Mouse (Mus musculus) lung, postnatal 25 days (tissue): Measurements from ENCODE around the gene Sidt1.
A peak's percentile ranks its signal among the peaks of the same experiment; 100 is the strongest.

Experiments used
- DNase-seq: peaks from one replicate; pipeline ENCODE4 v3.0.0; 2022; ENCODE audit warnings: low spot score

Sidt1 gene

DNA sequence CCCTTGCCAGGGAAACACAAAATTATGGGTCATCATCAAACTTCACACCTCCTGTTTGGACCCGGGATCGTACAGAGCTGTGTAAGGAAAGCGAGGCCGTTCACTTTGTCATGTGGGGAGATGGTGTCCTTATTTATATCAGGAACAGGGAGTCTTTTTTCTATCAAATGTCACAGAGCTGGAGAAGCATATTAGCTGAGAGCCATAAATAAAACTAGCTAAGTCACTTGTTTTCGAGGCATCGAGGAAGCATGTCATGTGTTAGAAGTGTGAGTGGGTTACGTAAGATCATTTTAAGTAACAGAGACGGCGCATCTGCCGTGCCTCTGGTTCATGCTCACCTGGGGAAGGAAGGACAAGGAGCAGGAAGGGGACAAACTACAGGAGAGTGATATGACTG is 83.0 kb downstream of the Sidt1 start:
- DNase-seq: no peak

DNA sequence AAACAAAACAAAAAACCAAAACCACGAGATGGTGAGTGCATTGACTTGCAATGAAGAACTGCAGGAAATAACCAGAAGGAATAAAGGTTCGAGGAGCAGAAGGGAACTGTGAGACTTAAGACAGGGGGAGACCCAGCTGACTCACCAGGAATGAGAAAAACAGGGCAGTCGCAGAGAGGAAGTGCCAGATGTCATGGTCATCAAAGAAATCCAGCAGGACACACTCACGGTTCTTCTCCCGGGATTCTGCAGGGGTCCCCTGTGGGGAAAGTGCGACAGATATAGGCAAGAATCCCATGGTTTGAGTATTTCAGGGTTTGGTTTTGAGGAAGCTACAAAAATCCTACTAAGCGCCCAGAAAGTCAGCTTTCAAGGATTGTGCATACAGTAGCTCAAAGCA is 89.7 kb downstream of the Sidt1 start:
- no peak for DNase-seq

DNA sequence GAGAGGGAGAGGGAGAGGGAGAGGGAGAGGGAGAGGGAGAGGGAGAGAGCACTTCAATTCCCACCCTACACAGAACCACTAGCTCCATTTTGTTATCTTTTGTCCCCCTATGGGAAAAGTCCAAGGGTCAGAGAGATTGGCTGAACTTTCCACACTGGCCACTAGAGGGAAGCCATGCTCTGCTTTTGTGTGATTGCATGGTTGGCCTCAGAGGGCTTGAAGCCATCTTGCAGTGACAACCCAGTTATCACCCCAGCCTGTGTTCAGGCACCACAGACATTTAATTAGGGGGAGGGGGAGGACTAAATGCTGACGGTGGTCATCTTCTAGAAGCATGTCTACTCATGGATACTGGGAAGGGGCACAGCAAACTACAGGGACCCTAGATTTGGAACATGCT is 90.4 kb downstream of the Sidt1 start:
- DNase-seq: peak; percentile 78

DNA sequence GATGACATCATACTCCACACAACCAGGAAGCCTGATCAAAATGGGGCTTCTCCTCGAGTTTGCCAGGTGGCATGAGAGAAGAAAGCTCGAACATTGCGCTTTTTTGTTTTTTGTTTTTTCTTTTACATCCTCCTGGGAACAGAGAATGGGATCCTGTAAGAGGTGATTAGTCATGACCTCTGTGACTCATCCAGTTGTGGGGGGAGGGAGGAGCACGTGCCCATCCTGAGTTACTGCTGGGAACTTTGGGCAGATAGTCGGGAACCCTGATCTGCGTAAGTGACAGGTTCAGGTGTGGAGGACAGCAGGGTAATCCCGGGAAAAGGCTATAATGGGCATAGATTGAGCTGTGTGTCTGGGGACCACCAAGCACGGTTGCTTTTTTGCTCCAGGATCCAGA is 92.6 kb downstream of the Sidt1 start:
- DNase-seq: no peak

DNA sequence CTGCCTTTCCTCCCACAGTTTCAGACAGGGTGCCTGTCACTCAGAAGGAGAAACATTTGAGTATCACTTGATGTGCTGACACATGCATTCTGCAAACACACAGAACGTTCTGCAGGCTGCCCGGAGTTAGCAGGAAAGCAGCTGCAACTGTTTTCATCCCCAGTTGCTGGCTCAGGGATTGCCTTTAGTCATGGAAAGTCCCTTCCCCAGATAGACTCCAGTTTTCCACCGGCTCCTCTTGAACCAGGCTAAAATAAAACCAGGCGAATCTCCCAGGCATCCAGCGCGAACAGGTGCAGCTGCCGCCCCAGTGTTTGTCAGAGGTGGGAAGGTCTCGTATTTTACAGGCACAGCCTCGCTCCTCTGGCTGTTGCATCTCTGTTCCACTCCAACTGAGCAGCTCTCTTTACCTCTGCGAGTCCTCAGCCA is 94.1 kb downstream of the Sidt1 start:
- DNase-seq: no peak

DNA sequence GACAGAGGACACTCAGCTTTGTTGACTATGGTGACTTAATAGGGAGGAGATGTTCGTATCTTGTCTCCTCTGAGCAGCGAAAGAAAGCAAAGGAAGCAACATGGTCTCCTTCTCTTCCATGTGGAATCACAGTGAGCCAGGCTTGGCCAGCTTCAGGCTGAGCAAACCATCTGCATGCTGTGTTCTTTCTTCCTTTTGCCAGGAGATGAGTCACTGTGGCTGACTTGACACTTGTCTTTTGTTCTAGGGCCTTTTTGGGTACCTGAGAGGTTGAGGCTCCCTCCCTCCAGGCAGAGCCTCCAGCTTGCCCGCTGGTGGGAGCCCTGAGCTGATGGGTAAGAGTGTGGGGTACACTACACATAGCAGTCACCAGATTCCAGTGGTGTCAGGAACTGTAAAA is 95.2 kb downstream of the Sidt1 start:
- DNase-seq: no peak

DNA sequence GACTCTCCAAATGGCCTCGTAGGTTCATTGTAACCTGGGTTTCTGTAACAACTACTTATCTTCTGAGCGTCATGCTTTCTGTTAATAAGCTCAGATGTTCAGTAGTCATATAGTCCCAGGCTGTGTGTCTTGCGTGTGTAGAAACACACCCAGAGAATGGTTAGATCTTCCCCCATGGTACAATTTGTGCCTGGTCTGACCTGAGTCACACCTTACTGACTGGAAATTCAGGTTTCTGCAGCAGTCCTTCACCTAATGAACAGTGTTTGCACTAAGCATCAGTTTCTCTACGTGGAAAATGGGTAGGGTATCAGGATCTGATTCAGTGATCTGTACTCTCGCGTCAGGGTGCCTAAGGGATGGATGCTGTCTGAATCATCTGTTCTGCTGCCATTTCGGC is 100.0 kb downstream of the Sidt1 start:
- DNase-seq: no peak

DNA sequence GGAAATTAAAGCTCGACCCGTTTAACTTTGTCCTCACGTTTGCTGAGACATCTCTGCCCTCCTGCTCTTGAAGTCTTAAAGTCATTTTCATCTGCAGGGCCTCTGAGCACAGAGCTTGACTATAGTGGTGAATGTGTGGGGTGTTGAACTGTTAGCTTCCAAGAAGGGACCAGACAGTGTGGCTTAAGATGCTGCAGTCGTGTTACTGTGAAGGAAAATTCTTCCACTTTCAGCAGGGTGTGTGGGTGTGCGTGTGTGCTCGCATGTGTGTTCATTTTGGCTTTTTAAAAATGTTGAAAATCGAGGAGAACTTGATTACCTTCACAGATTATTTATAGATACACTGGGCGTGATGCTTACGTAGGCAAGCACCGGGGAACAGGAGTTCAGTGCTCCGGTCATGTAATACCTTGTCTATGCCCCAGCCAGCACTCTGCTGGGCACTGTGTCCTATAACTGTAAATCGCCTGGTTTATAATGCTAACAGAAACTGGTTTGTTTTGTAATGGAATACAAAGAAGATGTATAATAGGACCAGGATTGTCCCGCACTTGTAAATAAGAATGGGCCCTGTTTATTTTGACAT is 106.2 kb downstream of the Sidt1 start:
- no peak for DNase-seq

DNA sequence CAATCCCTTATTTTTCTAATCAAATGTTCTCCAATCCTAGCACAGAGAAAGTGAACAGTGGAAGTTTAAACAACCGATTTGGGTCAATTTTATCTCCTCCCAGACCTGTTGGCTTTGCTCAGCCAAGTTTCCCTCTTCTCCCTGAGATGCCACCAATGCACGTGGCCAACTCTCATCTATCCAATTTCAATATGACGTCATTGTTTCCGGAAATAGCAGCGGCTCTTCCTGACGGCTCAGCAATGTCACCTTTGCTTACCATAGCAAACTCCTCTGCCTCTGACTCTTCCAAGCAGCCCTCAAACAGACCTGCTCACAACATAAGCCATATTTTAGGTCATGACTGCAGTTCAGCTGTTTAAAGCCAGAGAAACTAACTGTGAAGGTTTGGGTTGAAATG is 111.5 kb downstream of the Sidt1 start:
- DNase-seq: no peak

DNA sequence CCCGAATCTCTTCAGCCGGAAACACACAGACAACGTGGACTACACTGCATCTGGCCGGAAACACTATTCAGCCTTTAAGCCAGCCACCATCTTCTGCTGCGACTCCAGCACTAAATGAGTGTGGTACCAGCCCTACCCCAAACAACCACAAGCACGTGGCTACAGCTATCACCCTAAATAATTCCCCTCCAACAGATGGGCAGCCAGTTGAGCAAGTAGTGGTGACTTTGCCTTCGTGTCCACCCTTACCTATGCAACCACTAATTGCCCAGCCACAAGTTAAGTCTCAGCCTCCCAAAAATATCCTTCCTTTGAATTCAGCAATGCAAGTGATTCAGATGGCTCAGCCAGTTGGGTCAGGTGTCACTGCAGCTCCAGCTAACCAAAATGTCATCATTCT is 116.6 kb downstream of the Sidt1 start:
- no peak for DNase-seq

DNA sequence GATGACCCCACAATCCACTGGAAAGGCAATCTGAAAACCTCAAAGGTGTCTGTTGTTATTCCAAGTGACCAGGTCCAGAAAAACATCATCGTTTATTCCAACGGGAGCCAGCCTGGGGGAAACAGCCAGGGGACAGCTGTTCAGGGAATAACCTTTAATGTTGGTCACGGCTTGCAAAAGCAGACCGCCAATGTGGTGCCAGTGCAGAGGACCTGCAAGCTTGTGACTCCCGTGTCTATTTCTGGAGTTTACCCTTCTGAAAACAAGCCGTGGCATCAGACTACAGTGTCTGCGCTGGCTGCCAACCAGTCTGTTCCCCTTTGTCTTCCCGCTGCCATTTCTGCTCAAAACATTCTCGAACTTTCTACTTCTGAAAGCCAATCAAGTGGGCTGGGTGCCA is 117.5 kb downstream of the Sidt1 start:
- no peak for DNase-seq

DNA sequence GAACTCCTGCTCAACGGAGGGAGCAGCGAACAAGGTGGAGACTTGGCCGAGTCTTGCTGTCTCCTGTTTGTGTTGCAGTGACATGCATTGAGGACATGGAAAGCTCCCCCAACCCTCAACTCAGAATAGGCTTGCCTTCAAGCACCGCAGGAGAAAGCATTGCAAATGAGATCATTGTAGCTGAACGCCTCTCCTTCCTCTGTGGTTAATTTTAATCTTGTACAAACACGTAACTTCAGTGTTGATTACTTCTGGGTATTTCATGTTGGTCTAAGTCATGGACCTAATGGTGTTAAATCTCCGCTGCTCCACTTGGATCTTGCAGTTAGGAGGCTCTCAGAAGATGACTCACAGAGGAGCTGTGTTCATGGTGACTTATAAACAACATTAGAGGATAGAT is 120.3 kb downstream of the Sidt1 start:
- no peak for DNase-seq

DNA sequence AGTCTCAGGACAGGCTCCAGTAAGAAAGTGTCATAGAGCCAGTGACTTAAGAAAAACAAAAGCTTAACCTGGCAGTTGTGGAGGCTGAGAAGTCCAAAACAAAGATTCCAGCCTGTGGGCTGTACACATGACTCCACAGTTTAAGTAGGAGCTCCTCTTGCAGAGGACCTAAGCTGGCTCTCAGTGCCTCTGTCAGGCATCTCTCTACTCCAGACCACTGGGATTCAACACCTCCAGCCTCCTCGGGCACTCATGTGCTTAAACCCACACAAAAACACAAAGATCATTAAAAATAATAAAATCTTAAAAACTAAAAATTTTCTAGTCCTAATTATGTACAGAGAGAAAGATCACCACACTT is 122.0 kb downstream of the Sidt1 start:
- no peak for DNase-seq

DNA sequence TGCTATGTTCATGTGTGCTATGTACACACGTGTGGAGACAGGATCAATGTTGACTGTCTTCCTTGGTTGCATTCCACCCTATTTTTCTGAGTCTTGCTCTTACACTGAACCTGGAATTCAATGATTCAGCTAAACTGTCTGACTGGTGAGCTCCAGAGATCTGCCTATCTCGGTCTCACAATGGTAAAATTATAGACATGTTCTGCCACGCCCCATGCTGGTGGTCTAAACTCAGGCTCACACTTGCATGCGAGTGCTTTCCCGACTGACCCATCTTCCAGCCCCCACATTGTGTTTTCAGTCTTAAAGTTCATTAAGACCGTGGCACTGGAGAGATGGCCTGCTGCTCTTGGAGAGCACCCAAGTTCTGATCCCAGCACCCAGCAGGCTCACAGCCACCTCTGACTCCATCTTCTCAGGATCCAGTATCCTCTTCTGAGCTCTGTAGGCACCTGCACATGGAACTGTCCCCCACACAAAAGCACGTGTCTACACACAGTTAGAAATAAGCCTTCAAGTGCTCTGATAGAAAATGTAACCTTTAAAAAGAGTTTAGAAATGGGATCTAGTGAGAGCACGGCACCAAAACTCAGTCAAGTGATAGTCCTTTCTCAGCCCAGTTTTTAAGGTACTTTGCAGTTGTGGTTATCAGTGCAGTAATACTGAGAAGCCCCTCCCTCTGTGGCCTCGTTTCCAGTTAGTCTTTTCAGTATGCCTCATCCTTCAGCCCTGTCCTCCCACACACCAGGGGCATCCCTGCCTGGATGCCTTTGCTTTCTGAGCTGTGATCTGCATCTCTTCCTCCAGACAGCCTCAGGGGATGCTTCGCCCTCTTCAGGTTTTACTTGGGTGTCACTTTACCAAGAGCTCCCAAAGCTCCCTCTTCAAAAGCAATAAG is 122.6 kb downstream of the Sidt1 start:
- DNase-seq: no peak

DNA sequence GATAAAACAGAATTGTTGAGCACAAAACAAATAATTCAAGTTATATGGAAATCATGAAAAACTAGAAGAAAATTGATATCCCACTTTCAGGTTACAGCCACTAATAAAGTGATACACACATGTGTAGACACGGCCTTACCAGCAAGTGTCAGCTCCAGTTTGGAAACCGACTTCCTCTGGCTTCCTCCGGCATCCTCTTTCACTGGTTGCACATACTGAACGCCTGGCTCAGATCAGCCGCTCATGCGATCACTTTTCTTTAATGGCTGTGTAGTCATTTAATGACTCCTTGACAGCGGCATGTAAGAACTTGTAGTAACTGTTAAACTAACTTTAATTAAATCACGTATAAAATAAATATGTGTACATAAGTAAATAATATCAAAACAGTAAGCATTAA is 127.0 kb downstream of the Sidt1 start:
- DNase-seq: no peak

DNA sequence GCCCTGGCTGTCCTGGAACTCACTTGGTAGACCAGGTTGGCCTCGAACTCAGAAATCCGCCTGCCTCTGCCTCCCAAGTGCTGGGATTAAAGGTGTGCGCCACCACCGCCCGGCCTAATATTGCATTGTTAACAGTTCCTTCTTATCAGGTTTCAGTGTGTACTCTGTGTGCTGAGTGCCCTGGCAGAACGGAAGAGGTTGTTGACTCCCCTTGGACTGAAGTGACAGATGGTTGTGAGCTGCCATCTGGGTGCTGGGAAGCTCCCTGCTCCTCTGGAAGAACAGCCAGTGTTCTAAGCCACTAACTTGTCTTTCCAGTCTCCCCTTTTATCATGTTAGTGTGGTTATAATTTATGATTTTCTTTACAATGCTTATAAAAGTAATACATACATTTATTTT is 128.7 kb downstream of the Sidt1 start:
- DNase-seq: peak; percentile 51

DNA sequence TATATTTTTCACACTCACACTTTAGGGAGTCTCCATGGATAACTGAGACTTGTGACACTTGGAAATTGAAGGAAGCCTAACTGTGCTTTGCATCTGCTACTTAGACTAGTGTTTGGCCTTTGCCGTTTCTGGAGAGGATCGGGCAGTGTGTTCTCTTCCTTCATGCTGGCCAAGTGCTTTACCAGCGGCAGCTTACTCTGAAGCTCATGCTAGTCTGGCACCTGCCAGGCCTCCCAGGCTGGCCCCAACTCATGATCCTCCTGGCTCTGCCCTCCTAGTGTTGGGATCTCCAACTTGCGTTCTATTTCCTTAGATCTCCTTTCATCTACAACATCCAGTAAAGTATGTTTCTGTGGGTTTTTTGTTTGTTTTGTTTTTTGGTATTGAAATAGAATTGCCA is 132.8 kb downstream of the Sidt1 start:
- DNase-seq: no peak

DNA sequence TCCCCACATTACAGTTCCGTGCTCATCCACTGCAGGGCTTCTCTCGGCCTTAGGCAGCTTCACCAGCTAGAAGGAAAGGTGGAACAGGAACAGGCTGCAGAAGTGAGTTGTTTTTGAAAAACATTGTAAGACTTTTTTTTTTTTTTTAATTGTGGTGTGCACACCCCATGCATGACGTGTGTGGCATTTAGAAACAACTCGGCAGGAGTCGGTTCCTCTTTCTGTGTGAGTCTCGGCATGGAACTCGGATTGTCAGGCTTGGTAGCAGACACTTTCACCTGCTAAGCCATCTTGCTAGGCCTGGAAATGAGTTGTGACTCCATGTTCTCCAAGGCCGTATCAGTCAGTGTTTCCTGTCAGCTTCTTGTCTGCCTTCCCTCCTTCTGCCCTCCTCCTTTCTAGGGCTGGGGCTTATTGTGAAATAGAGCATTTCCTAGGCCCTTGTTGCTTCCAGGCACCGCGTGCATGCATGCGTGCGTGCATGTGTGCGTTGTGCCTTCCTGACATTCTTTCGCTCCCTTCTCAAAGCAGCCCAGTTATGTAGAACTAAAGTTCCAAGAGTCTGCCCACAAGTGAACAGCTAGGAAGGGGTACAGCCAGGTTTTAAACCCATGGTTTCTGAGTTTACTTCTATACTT is 133.8 kb downstream of the Sidt1 start:
- DNase-seq: peak; percentile 35

DNA sequence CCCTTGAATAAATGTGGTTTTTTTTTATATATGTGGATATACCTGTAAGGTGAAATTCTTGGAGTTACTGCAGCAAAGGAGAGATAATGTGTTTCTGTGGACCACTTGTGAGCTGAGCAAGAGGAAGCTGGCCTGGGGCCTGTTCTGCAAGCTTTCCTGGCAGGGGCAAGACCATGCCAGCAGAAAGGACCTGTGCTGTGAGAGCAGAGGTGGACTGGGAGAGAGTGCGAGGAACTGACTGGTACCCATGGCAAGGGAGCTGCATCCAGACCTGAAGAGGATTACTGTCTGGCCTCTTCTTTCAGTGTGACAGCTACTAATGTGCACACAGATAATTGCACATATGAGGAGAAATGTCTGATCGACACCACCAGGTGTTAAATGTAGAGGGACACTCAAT is 142.0 kb downstream of the Sidt1 start:
- no peak for DNase-seq
